Mouse (Mus musculus) MEL (cell line): ENCODE data around the gene Taf11.

ENCODE experiments used
- CHD1 ChIP-seq: IDR thresholded peaks from 2 replicates; pipeline ENCODE4 v1.6.1; 2012; ENCODE audit warnings: low read depth, mild to moderate bottlenecking, inconsistent platforms, low read length, improper control_type of control experiment
- CTCF ChIP-seq, 3 experiments: IDR thresholded peaks in 2 of 3; conservative IDR thresholded peaks in 1 of 3; 2 replicates each; pipeline ENCODE4 v1.5.1; 2011 to 2012; ENCODE audit warnings: low read length in 3 of 3, low read depth in 2 of 3, mild to moderate bottlenecking in 2 of 3, improper control_type of control experiment in 1 of 3, inconsistent platforms in 1 of 3, mixed read lengths in 1 of 3, moderate library complexity in 1 of 3; ENCODE audit not compliant: control insufficient read depth in 1 of 3, insufficient read depth in 1 of 3, poor library complexity in 1 of 3, severe bottlenecking in 1 of 3
- EP300 ChIP-seq, 2 experiments: IDR thresholded peaks; 2 replicates each; pipeline ENCODE4 v1.6.1; 2011; ENCODE audit warnings: improper control_type of control experiment in 2 of 2, low read length in 2 of 2, low read depth in 1 of 2, mild to moderate bottlenecking in 1 of 2
- GATA1 ChIP-seq: IDR thresholded peaks from 2 replicates; pipeline ENCODE4 v1.6.1; 2011; ENCODE audit warnings: low read depth, low read length, improper control_type of control experiment
- NELFE ChIP-seq: IDR thresholded peaks from 2 replicates; pipeline ENCODE4 v1.6.1; 2011; ENCODE audit warnings: low read depth, low read length, improper control_type of control experiment
- POLR2A ChIP-seq, 2 experiments: IDR thresholded peaks; 2 replicates each; pipeline ENCODE4 v1.6.1; 2011 to 2012; ENCODE audit warnings: low read length in 2 of 2, mild to moderate bottlenecking in 2 of 2, control low read depth in 1 of 2, improper control_type of control experiment in 1 of 2, low read depth in 1 of 2, moderate library complexity in 1 of 2; ENCODE audit not compliant: control insufficient read depth in 1 of 2, insufficient read depth in 1 of 2, poor library complexity in 1 of 2
- POLR2AphosphoS5 ChIP-seq: IDR thresholded peaks from 2 replicates; pipeline ENCODE4 v1.6.1; 2012; ENCODE audit warnings: low read depth, borderline replicate concordance, mild to moderate bottlenecking, inconsistent platforms, low read length, moderate library complexity, mixed read lengths
- RAD21 ChIP-seq: IDR thresholded peaks from 2 replicates; pipeline ENCODE4 v1.6.1; 2011; ENCODE audit warnings: mild to moderate bottlenecking, low read depth, low read length, improper control_type of control experiment

GRCm38 (mm10) chr17:27857649-27858475 lies 51.8 kb downstream of the Taf11 start:
- TF ChIP-seq NELFE (no peak), RAD21 (no peak), POLR2A (IDR thresholded peaks at IDR 0.05; ENCODE audit: control insufficient read depth in 1 of 2, insufficient read depth in 1 of 2, low read depth in 1 of 2, low read length in 2 of 2, poor library complexity in 1 of 2) (peak; percentile 6 to 52; a peak in 1 of 4 replicates), CTCF (IDR thresholded peaks at IDR 0.05 in 2 of 3, conservative IDR thresholded peaks at IDR 0.05 in 1 of 3; ENCODE audit: control insufficient read depth in 1 of 3, insufficient read depth in 1 of 3, low read depth in 2 of 3, low read length in 3 of 3, poor library complexity in 1 of 3, severe bottlenecking in 1 of 3) (no peak), GATA1 (peak; percentile 77), POLR2AphosphoS5 (no peak), EP300 (IDR thresholded peaks at IDR 0.05; ENCODE audit: low read depth in 1 of 2, low read length in 2 of 2) (peak in 1 of 2 experiments; percentile 72), CHD1 (peak; percentile 13; the same call in 1 of the 2 replicates)
